Comparison of ENCODE assay signal across 9 mouse cellular contexts in genomic region chr3:145408045-145408444, GRCm38 (mm10).
A peak's percentile ranks its signal among the peaks of the same experiment; 100 is the strongest.
DNase-seq lines count a peak whose midpoint lies in the region; ATAC-seq and TF ChIP-seq lines count a peak whose summit lies in the region.
"Had no signal": no experiment of that assay in that cellular context is flagged by ENCODE, and none has a peak within 500 bp of the region (broad histone marks: within the 10 kb centered on the region; RNA-seq: fewer than 3 reads in every experiment).

No protein-coding gene starts in this region.

- no peaks in the 10 kb centered on the region for H3K27me3 ChIP-seq in midbrain, postnatal 0 days (ENCODE audit: insufficient read depth, low read length)
- no peaks in the 10 kb centered on the region for H3K27me3 ChIP-seq in midbrain, embryonic 16.5 days (ENCODE audit: control insufficient read depth, insufficient read depth, low read depth, low read length)
- H3K27me3 ChIP-seq: megakaryocyte, embryonic 14.5 days had no signal

- no peak overlapping the region for H3K27ac ChIP-seq in midbrain, postnatal 0 days (ENCODE audit: low read depth, low read length)
- H3K27ac ChIP-seq in midbrain, embryonic 16.5 days (ENCODE audit: low read length) = no peak overlapping the region

- TF ChIP-seq CTCF in midbrain, postnatal 0 days (IDR thresholded peaks at IDR 0.05) = peak; percentile 51

- H3K9ac ChIP-seq in midbrain, postnatal 0 days (replicated peaks; ENCODE audit: low read length, poor library complexity, severe bottlenecking) = no peak overlapping the region
- H3K9ac ChIP-seq in midbrain, embryonic 16.5 days (ENCODE audit: low read depth, low read length) = no peak overlapping the region

- H3K4me1 ChIP-seq in midbrain, postnatal 0 days (ENCODE audit: insufficient read depth, low read length) = no peaks in the 10 kb centered on the region
- no peaks in the 10 kb centered on the region for H3K4me1 ChIP-seq in midbrain, embryonic 16.5 days (ENCODE audit: control insufficient read depth, insufficient read depth, low read length)
- H3K4me1 ChIP-seq: megakaryocyte, embryonic 14.5 days had no signal

- DNase-seq in embryo, embryonic 10.5 days (ENCODE audit: low spot score) = peak; percentile 44
- DNase-seq in embryo, embryonic 11 days = no peak
- DNase-seq in midbrain, postnatal 0 days (ENCODE audit: low spot score) = no peak
- DNase-seq in induced T-regulatory cell, adult 2 months (ENCODE audit: low read depth) = peak; percentile 42
- DNase-seq in thymus, postnatal 0 days (ENCODE audit: low spot score) = peak; percentile 10
- DNase-seq in layer of hippocampus, postnatal 36 days = no peak
- no peak for DNase-seq in right cerebral cortex, adult 18-20 months

- WGBS in midbrain, postnatal 0 days = 73% methylated on average over 3 of the region's 3 CpGs
- WGBS in midbrain, embryonic 16.5 days = 72% methylated on average over 3 of the region's 3 CpGs

- no peak for ATAC-seq in midbrain, postnatal 0 days (ENCODE audit: low FRiP score)
- no peak for ATAC-seq in midbrain, embryonic 16.5 days

- no peaks in the 10 kb centered on the region for H3K9me3 ChIP-seq in midbrain, postnatal 0 days (ENCODE audit: low read length)
- no peaks in the 10 kb centered on the region for H3K9me3 ChIP-seq in midbrain, embryonic 16.5 days (replicated peaks; ENCODE audit: control insufficient read depth, low read length, poor library complexity, severe bottlenecking)
- H3K9me3 ChIP-seq: megakaryocyte, embryonic 14.5 days had no signal

- H3K4me2 ChIP-seq in midbrain, postnatal 0 days (ENCODE audit: low read depth, low read length, poor library complexity, severe bottlenecking) = no peak overlapping the region
- H3K4me2 ChIP-seq in midbrain, embryonic 16.5 days (ENCODE audit: low read length) = no peak overlapping the region

- no peak overlapping the region for H3K4me3 ChIP-seq in midbrain, postnatal 0 days (ENCODE audit: low read depth, low read length)
- no peak overlapping the region for H3K4me3 ChIP-seq in midbrain, embryonic 16.5 days (ENCODE audit: low read depth, low read length)
- H3K4me3 ChIP-seq: megakaryocyte, embryonic 14.5 days had no signal

- no peaks in the 10 kb centered on the region for H3K36me3 ChIP-seq in midbrain, postnatal 0 days (ENCODE audit: insufficient read depth, low read length)
- H3K36me3 ChIP-seq in midbrain, embryonic 16.5 days (ENCODE audit: control insufficient read depth, insufficient read depth, low read length) = no peaks in the 10 kb centered on the region

Comparison
In these comparisons a context has a peak if more than half of its experiments do, and no peak if none do; other contexts are left out.
1. DNase-seq: peak in embryo, embryonic 10.5 days (single experiment), induced T-regulatory cell, adult 2 months (single experiment) and thymus, postnatal 0 days (single experiment); none in embryo, embryonic 11 days (single experiment), midbrain, postnatal 0 days (single experiment), layer of hippocampus, postnatal 36 days (0 of 2) and right cerebral cortex, adult 18-20 months (single experiment).